Mouse (Mus musculus) cerebellum, adult 2 months (tissue): ENCODE data around the gene Cdc42bpb.

ENCODE experiments used
- CTCF ChIP-seq: fragments of 200-500 bp; IDR thresholded peaks from 2 replicates; pipeline ENCODE4 v1.5.1; 2011; ENCODE audit warnings: low read depth, mild to moderate bottlenecking, control low read depth, low read length, moderate library complexity, borderline replicate concordance; ENCODE audit not compliant: insufficient read depth
- POLR2A ChIP-seq: fragments of 200-500 bp; IDR thresholded peaks from 2 replicates; pipeline ENCODE4 v1.6.1; 2011; ENCODE audit warnings: low read length, control low read depth, borderline replicate concordance; ENCODE audit not compliant: insufficient read depth

GRCm38 (mm10) chr12:111361319-111362098 is 16.0 kb downstream of the Cdc42bpb start:
- TF ChIP-seq CTCF (no peak), POLR2A (no peak)
